Mouse (Mus musculus) midbrain, embryonic 15.5 days (tissue): ENCODE measurements around the gene Adamts1. TPM values are rescaled to one million over a fixed set of nuclear protein-coding genes. Genes with fewer than 3 reads are reported as not detected.

ENCODE experiments used
- ATAC-seq: fragments of 200-750 bp; cut with Nextera tagmentation; replicated peaks from 2 replicates; pipeline ENCODE4 v1.8.0; 2017; ENCODE audit warnings: moderate TSS enrichment
- H3K27ac ChIP-seq: fragments of 300-500 bp; sonication (generic); 2 replicates; pipeline ENCODE4 v1.5.1; 2015; ENCODE audit warnings: mild to moderate bottlenecking, inconsistent platforms
- H3K27me3 ChIP-seq: fragments of 300-500 bp; sonication (generic); replicated peaks from 2 replicates; pipeline ENCODE4 v1.6.1; 2015; ENCODE audit warnings: inconsistent platforms
- H3K36me3 ChIP-seq: fragments of 300-500 bp; sonication (generic); replicated peaks from 2 replicates; pipeline ENCODE4 v1.6.1; 2015; ENCODE audit warnings: inconsistent platforms
- H3K4me1 ChIP-seq: fragments of 300-500 bp; sonication (generic); 2 replicates; pipeline ENCODE4 v1.6.1; 2015; ENCODE audit warnings: inconsistent platforms
- H3K4me2 ChIP-seq: fragments of 300-500 bp; sonication (generic); 2 replicates; pipeline ENCODE4 v1.6.1; 2015; ENCODE audit warnings: inconsistent platforms, mild to moderate bottlenecking, moderate library complexity
- H3K4me3 ChIP-seq: fragments of 300-500 bp; sonication (generic); 2 replicates; pipeline ENCODE4 v1.5.1; 2015; ENCODE audit warnings: mild to moderate bottlenecking, inconsistent platforms
- H3K9ac ChIP-seq: fragments of 300-500 bp; sonication (generic); 2 replicates; pipeline ENCODE4 v1.6.1; 2015; ENCODE audit warnings: mild to moderate bottlenecking, inconsistent platforms
- H3K9me3 ChIP-seq: fragments of 300-500 bp; sonication (generic); 2 replicates; pipeline ENCODE4 v1.6.1; 2016; ENCODE audit warnings: inconsistent platforms
- WGBS: fragments of 180-500 bp; shearing (Covaris S2); methylation state at CpG from one replicate; pipeline ENCODE4 v1.1.7; 2015; ENCODE audit warnings: mixed read lengths; 5-methylcytosine and 5-hydroxymethylcytosine counted together
- polyA plus RNA-seq: library from polyadenylated mRNA; unstranded; fragments of >200 nt; fragmentation: Nextera tagmentation; extraction: Ambion mirVana; gene quantifications from 2 replicates; pipeline ENCODE4 v1.2.1, GENCODE M21; 2015

Gene Adamts1
- polyA plus RNA-seq, 1 experiment from 2014 or later = 6.6 TPM

GRCm38 (mm10) chr16:85760961-85761580 is 41.8 kb downstream of the Adamts1 start:
- Histone ChIP-seq H3K9ac (no peak overlapping the region), H3K36me3 (no peaks in the 10 kb centered on the region), H3K4me2 (no peak overlapping the region), H3K27me3 (no peaks in the 10 kb centered on the region), H3K4me1 (no peaks in the 10 kb centered on the region), H3K4me3 (no peak overlapping the region), H3K9me3 (no peaks in the 10 kb centered on the region), H3K27ac (no peak overlapping the region)
- WGBS = 86% methylated on average over 7 of the region's 7 CpGs
- ATAC-seq = no peak

- Histone ChIP-seq H3K4me1 (no peaks in the 10 kb centered on the region), H3K27me3 (no peaks in the 10 kb centered on the region), H3K9ac (no peak overlapping the region), H3K36me3 (no peaks in the 10 kb centered on the region), H3K4me2 (no peak overlapping the region), H3K27ac (no peak overlapping the region), H3K9me3 (no peaks in the 10 kb centered on the region), H3K4me3 (no peak overlapping the region)
- ATAC-seq = peak; percentile 58
- WGBS = 60% methylated on average over 14 of the region's 14 CpGs
Observed at GRCm38 (mm10) chr16:85756101-85756819, 46.7 kb downstream of the Adamts1 start.

GRCm38 (mm10) chr16:85749335-85749734 is 53.6 kb downstream of the Adamts1 start:
- no peak for ATAC-seq
- Histone ChIP-seq H3K27me3 (no peaks in the 10 kb centered on the region), H3K4me2 (no peak overlapping the region), H3K9me3 (no peaks in the 10 kb centered on the region), H3K9ac (no peak overlapping the region), H3K4me3 (no peak overlapping the region), H3K27ac (no peak overlapping the region), H3K36me3 (no peaks in the 10 kb centered on the region), H3K4me1 (no peaks in the 10 kb centered on the region)
- WGBS = 37% methylated on average over 6 of the region's 6 CpGs

GRCm38 (mm10) chr16:85747589-85748360 is 55.1 kb downstream of the Adamts1 start:
- H3K4me1 ChIP-seq = no peaks in the 10 kb centered on the region
- peak overlapping the region; percentile 15; the same call in 1 of the 2 replicates for H3K4me2 ChIP-seq
- H3K4me3 ChIP-seq = no peak overlapping the region
- 65% methylated on average over 16 of the region's 16 CpGs for WGBS
- no peak overlapping the region for H3K27ac ChIP-seq
- no peak overlapping the region for H3K9ac ChIP-seq
- peak; percentile 82 for ATAC-seq
- H3K27me3 ChIP-seq = no peaks in the 10 kb centered on the region
- H3K36me3 ChIP-seq = no peaks in the 10 kb centered on the region
- H3K9me3 ChIP-seq = no peaks in the 10 kb centered on the region

GRCm38 (mm10) chr16:85746386-85746785 is 56.5 kb downstream of the Adamts1 start:
- Histone ChIP-seq H3K27ac (no peak overlapping the region), H3K9ac (no peak overlapping the region), H3K4me2 (no peak overlapping the region), H3K27me3 (no peaks in the 10 kb centered on the region), H3K4me3 (no peak overlapping the region), H3K4me1 (no peaks in the 10 kb centered on the region), H3K36me3 (no peaks in the 10 kb centered on the region), H3K9me3 (no peaks in the 10 kb centered on the region)
- 87% methylated on average over 3 of the region's 3 CpGs for WGBS
- ATAC-seq = no peak

Other genes with a start within 250 kb of the Adamts1 start
- gene Cyyr1, start 249.7 kb downstream of the Adamts1 start, polyA plus RNA-seq = 2.4 and 2.7 TPM in 2 replicates
- gene Adamts5, start 98.7 kb upstream of the Adamts1 start, polyA plus RNA-seq = 1.9 and 2.3 TPM in 2 replicates